Mouse (Mus musculus): ENCODE results near the gene Sfxn5.

DNA sequence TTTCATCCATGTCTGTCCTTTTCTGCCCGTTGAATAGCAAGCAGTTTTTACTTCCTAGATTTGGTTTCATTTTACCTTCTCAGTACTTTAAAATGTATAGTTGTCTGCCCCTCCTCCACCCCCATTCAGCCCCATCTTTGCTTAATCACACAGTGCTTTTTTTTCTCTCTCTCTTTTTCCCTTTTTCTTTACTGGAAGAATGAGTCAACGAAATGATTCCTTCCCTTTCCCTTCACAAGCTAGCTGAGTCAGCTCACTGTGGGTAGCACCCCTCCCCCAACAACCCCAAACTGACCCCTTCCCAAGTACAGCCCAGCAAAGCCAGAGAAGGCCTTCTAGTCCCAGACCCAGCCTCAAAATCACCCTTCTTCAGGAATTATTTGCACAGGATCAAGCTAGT, 8.1 kb downstream of the Sfxn5 start:
- TF ChIP-seq TCF3 (IDR thresholded peaks at IDR 0.05; ENCODE audit: insufficient read length, low read depth) (no peak), POLR2A (IDR thresholded peaks at IDR 0.05; ENCODE audit: insufficient read length, low read depth) (no peak), E2F4 (IDR thresholded peaks at IDR 0.05; ENCODE audit: insufficient read depth) (no peak), MYOD1 (IDR thresholded peaks at IDR 0.05; ENCODE audit: control insufficient read depth in 1 of 3, insufficient read length in 2 of 3, low read depth in 2 of 3) (no peak), USF1 (IDR thresholded peaks at IDR 0.05; ENCODE audit: low read depth) (no peak)
